Mouse (Mus musculus) Muller cell, postnatal 12 days (primary cell): ENCODE measurements at regions not wholly inside any gene's neighbourhood (a gene's known extent, or its start where the extent isn't known, plus 50 kb on each side); places are given as distances from the start of the nearest gene placed in this dataset.

Source experiments
- DNase-seq: peaks from one replicate; pipeline ENCODE4 v3.0.0-alpha.2; 2015; ENCODE audit errors: inconsistent ontology term

- no peak for DNase-seq
These were observed 120.0 kb upstream of the Lmo4 start for GRCm38 (mm10) chr3:144324974-144325373.

GRCm38 (mm10) chr3:144323524-144323923 is 118.5 kb upstream of the Lmo4 start:
- no peak for DNase-seq

GRCm38 (mm10) chr3:144319468-144320205 is 114.6 kb upstream of the Lmo4 start:
- DNase-seq = peak; percentile 87

- no peak for DNase-seq
These were observed 113.9 kb upstream of the Lmo4 start for GRCm38 (mm10) chr3:144318761-144319467.

GRCm38 (mm10) chr3:144310748-144311147 is 105.7 kb upstream of the Lmo4 start:
- no peak for DNase-seq

- no peak for DNase-seq
These were observed 103.6 kb upstream of the Lmo4 start for GRCm38 (mm10) chr3:144308616-144309015.

- DNase-seq = no peak
These were observed 102.5 kb upstream of the Lmo4 start for GRCm38 (mm10) chr3:144307557-144307956.

- DNase-seq = peak; percentile 34
These were observed 100.4 kb upstream of the Lmo4 start for GRCm38 (mm10) chr3:144305456-144305855.

- DNase-seq = peak; percentile 39
These were observed 99.9 kb upstream of the Lmo4 start for GRCm38 (mm10) chr3:144304924-144305323.

- DNase-seq = no peak
These were observed 97.6 kb upstream of the Lmo4 start for GRCm38 (mm10) chr3:144302626-144303025.

GRCm38 (mm10) chr3:144301068-144301467 is 96.0 kb upstream of the Lmo4 start:
- DNase-seq = no peak

- DNase-seq = no peak
These were observed 94.2 kb upstream of the Lmo4 start for GRCm38 (mm10) chr3:144299239-144299638.

GRCm38 (mm10) chr3:144289489-144289888 is 84.5 kb upstream of the Lmo4 start:
- peak; percentile 90 for DNase-seq

GRCm38 (mm10) chr3:144286100-144286499 is 81.1 kb upstream of the Lmo4 start:
- DNase-seq = no peak

- no peak for DNase-seq
These were observed 79.3 kb upstream of the Lmo4 start for GRCm38 (mm10) chr3:144284326-144284725.

GRCm38 (mm10) chr3:144273115-144273514 is 68.1 kb upstream of the Lmo4 start:
- no peak for DNase-seq

GRCm38 (mm10) chr3:144270206-144270605 is 65.2 kb upstream of the Lmo4 start:
- DNase-seq = no peak

- peak; percentile 76 for DNase-seq
These were observed 59.5 kb upstream of the Lmo4 start for GRCm38 (mm10) chr3:144264554-144264953.

- no peak for DNase-seq
These were observed 55.9 kb upstream of the Lmo4 start for GRCm38 (mm10) chr3:144260886-144261285.

GRCm38 (mm10) chr3:144257714-144258517 is 52.9 kb upstream of the Lmo4 start:
- no peak for DNase-seq

- DNase-seq = no peak
These were observed 52.2 kb upstream of the Lmo4 start for GRCm38 (mm10) chr3:144257196-144257595.
